Mouse (Mus musculus) cerebral cortex, adult 2 months (tissue): ENCODE measurements around the gene Miga2.

Experiments used
- WGBS: fragments of 180-500 bp; shearing (Covaris S2); methylation state at CpG from one replicate; pipeline ENCODE4 v1.1.7; 2018; 5-methylcytosine and 5-hydroxymethylcytosine counted together

The Miga2 gene

GRCm38 (mm10) chr2:30358533-30359531 is 5.2 kb upstream of the Miga2 start, which contains the start of gene Sh3glb2:
Gene Sh3glb2 (minus strand): TSS chr2:30359337.
- under 1% methylated on average over 73 of the region's 73 CpGs for WGBS

GRCm38 (mm10) chr2:30360626-30361025 is 3.4 kb upstream of the Miga2 start:
- WGBS, result 88% methylated on average over 10 of the region's 10 CpGs

- 81% methylated on average over 5 of the region's 5 CpGs for WGBS
Observed at GRCm38 (mm10) chr2:30362865-30363264, 1.2 kb upstream of the Miga2 start.

GRCm38 (mm10) chr2:30365281-30366069 is 1.4 kb downstream of the Miga2 start:
- 55% methylated on average over 2 of the region's 2 CpGs for WGBS

- 11% methylated on average over 5 of the region's 5 CpGs for WGBS
Observed at GRCm38 (mm10) chr2:30366203-30366602, 2.2 kb downstream of the Miga2 start.

GRCm38 (mm10) chr2:30371544-30371943 is 7.5 kb downstream of the Miga2 start:
- 93% methylated on average over 8 of the region's 8 CpGs for WGBS

- 98% methylated on average over 5 of the region's 5 CpGs for WGBS
Observed at GRCm38 (mm10) chr2:30372726-30373125, 8.7 kb downstream of the Miga2 start.

GRCm38 (mm10) chr2:30375893-30376292 is 11.9 kb downstream of the Miga2 start:
- 92% methylated on average over 10 of the region's 10 CpGs for WGBS

- WGBS, result 71% methylated on average over 5 of the region's 5 CpGs
Observed at GRCm38 (mm10) chr2:30377721-30378120, 13.7 kb downstream of the Miga2 start.

- WGBS, result 79% methylated on average over 7 of the region's 7 CpGs
Observed at GRCm38 (mm10) chr2:30379307-30379706, 15.3 kb downstream of the Miga2 start.

GRCm38 (mm10) chr2:30380564-30381376 is 16.7 kb downstream of the Miga2 start:
- WGBS, result 77% methylated on average over 10 of the region's 10 CpGs

GRCm38 (mm10) chr2:30381377-30381725 is 17.3 kb downstream of the Miga2 start:
- WGBS, result 64% methylated on average over 4 of the region's 4 CpGs

GRCm38 (mm10) chr2:30384814-30385213 is 20.8 kb downstream of the Miga2 start:
- WGBS, result 27% methylated on average over 5 of the region's 5 CpGs

- 83% methylated on average over 4 of the region's 4 CpGs for WGBS
Observed at GRCm38 (mm10) chr2:30385591-30385990, 21.6 kb downstream of the Miga2 start.

- 68% methylated on average over 9 of the region's 9 CpGs for WGBS
Observed at GRCm38 (mm10) chr2:30386913-30387312, 22.9 kb downstream of the Miga2 start.

- WGBS, result 91% methylated on average over 2 of the region's 2 CpGs
Observed at GRCm38 (mm10) chr2:30389000-30389399, 25.0 kb downstream of the Miga2 start.

- 0% methylated on average over 40 of the region's 40 CpGs for WGBS
Observed at GRCm38 (mm10) chr2:30392114-30392576, 28.1 kb downstream of the Miga2 start, which contains the start of gene Dolpp1. Gene Dolpp1 (plus strand): TSS chr2:30392254.

GRCm38 (mm10) chr2:30392577-30393369 is 28.7 kb downstream of the Miga2 start:
- WGBS, result under 1% methylated on average over 54 of the region's 54 CpGs

GRCm38 (mm10) chr2:30393370-30393656 is 29.3 kb downstream of the Miga2 start:
- WGBS, result 62% methylated on average over 1 of the region's 1 CpGs

GRCm38 (mm10) chr2:30395757-30396156 is 31.7 kb downstream of the Miga2 start:
- 87% methylated on average over 7 of the region's 7 CpGs for WGBS

GRCm38 (mm10) chr2:30396246-30396645 is 32.2 kb downstream of the Miga2 start:
- 90% methylated on average over 7 of the region's 7 CpGs for WGBS
